Mouse (Mus musculus) lung, postnatal 14 days (tissue): ENCODE data around the gene Chchd6.
A peak's percentile ranks its signal among the peaks of the same experiment; 100 is the strongest.

Source experiments
- DNase-seq: peaks from one replicate; pipeline ENCODE4 v3.0.0; 2021

Chchd6 gene

DNA sequence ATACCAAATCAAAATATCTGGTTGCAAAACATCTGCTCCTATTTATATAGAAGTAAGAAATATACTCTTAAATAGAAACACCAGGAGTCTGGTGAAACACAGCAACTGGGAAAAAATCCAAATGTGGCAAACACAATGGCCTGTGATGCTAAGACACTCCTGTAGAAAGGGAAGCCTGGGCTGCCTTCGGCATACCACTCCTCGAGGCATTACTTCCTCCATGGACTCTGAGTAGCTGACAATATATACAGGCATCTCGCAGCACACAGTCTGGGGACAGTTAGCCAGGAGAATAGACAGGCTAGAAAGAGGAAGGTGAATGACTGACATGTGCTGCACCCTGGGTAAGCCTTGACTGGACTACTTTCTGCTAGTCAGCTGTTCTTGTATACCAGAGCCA, 146.7 kb downstream of the Chchd6 start:
- DNase-seq = no peak

- no peak for DNase-seq
Measured at GRCm38 (mm10) chr6:89440671-89441070, 154.8 kb downstream of the Chchd6 start.

DNA sequence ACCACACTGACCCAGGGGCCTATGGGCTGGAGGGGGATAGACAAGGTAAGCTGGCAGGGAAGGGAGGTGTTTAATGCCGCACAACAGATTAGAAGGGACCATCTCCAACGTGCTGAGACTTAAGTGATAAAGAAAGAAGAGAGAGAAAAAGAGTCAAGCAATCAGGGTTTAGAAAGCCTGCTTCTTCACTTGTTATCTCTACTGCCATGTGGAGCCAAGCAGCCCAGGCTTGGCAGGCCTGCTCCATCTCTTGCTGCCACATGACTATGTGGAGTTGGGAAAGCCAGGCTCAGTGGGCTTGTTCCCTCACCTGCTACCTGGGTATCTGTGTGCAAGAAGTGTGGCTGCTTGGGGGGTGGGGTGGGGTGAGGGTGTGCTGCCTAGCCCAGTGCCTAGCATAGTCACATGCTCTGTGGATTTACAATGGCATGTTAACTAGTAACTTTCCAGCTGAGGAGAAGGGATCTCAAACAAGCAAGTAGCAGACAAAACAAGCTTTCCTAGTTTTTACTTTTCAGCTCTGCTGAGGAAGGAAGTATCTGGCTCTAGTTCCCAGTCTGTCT, 163.5 kb downstream of the Chchd6 start:
- DNase-seq = no peak

DNA sequence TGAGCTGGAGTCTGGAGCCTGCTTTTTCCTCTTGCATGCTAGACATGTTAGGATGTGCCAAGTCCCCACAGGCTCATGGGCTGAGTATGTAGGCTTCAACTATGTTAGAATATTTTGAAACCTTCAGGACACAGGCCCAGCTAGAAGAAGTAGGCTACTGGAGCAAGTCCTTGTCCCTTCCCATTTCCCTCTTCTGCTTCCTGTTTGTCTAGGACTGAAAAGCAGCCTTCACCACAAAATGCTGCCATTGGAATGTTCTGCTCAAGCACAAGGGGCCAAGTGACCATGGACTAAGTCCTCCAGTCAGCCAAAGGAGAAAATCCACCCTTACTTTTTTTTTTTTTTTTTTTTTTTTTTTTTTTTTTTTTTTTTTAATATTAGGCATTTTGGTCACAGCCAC, 164.7 kb downstream of the Chchd6 start:
- DNase-seq = no peak

DNA sequence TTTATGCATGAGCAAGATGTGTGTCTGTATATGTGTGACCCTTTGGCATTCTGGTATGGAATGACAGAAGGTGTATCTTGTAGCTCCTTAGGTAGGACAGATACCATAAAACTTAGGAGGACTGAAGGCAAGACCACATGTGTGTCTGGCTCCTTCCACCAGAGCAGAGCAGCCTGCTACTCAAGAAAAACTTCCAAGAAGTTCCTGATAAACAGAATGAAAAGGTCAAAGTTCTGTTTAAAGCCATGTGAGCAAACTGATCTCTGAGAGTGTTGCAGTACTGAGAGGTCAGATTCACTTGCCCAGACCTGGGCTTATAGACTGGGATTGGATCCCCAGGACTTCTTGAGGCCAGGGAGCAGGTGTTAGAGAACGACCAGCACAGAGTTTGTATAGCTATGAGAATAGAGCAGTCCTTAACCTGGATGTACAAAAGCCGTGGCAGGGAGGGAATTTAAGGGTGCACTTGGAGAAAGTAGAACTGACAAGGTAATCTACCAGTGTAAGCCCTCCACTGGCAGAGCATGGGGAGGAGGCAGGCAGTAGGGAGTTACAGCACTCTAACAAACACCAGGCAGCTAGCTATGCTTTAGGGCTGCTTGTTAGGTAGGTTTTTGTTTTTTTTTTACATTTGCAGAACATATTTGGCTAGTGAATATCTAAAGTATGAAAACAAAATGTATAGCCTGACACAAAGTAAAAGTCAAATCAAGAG, 166.6 kb downstream of the Chchd6 start:
- no peak for DNase-seq

GRCm38 (mm10) chr6:89424461-89424860, 171.0 kb downstream of the Chchd6 start:
- no peak for DNase-seq

GRCm38 (mm10) chr6:89422621-89423020, 172.8 kb downstream of the Chchd6 start:
- peak; percentile 50 for DNase-seq

DNA sequence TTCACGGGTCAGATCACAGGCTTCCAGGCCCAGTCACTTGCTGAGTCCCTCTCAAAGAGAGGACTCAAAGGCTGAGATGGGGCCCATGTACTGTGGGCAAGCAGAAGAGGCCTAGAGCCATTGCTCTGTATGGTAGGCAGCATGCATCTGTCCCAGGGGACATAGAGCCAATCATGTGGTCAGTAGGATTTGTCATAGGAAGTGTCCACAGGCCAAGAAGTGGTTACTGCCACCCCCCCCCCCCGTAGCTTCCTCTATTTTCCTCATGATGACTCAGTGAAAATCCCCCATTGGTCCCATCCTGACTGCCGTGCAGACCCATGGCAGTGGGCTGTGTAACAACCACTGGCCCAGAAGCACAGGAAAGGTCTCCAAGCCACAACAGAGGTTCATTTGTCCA, 173.5 kb downstream of the Chchd6 start:
- DNase-seq = no peak

- no peak for DNase-seq
Measured at GRCm38 (mm10) chr6:89421503-89421902, 173.9 kb downstream of the Chchd6 start.

GRCm38 (mm10) chr6:89420756-89421155, 174.7 kb downstream of the Chchd6 start:
- DNase-seq = no peak

DNA sequence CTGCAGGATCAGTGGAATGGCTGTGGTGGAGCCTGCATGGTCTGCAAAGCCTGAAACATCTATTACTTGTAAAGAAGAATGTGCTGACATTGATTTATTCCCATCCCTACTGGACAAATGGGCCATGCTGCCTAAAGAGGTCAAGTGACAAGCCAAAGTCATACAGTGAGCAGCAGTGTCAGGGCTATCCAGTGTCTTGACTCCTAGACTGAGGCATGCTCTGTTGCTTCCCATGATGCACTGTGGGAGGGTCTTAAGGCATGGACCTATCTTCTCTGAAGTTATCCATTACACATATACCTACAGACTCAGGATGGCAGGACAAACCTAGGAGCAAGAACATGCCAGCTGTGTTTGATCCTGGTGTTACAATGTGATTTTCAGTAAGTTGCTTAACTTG, 175.3 kb downstream of the Chchd6 start:
- no peak for DNase-seq

DNA sequence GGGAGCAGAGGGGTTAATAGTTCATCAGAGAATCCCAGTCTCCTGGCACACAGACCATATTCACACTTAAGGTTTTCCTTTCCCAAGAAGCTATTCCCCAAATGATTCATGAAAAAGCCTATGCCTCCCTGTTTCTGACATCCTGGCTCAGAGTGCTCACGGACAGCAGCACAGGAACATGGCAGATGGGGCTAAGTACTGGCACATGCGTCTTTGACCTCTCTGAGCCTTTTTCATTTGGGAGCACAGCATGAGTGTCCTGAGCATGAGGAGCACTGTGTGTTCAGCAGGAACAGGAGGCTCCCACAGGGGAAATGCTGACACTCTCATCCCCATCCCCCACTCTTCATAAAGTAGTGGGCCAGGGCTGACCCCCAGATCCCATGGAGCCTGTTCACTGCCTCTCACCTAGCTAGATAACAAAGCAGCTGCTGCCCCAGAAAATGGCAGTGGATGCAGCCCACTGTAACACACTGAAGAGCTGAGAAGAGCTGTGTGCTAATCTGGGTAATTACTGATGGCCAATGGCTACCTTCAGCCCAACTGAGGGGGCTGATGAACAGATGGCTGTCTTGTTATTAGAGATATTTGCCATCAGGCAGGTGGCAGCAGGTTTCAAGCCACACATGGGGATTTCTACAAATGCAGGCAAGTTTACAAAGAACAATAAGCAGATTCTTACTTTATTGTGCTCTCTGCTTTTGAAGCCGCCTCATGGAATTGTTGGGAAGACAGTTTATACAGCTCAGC, 176.2 kb downstream of the Chchd6 start:
- DNase-seq = no peak

DNA sequence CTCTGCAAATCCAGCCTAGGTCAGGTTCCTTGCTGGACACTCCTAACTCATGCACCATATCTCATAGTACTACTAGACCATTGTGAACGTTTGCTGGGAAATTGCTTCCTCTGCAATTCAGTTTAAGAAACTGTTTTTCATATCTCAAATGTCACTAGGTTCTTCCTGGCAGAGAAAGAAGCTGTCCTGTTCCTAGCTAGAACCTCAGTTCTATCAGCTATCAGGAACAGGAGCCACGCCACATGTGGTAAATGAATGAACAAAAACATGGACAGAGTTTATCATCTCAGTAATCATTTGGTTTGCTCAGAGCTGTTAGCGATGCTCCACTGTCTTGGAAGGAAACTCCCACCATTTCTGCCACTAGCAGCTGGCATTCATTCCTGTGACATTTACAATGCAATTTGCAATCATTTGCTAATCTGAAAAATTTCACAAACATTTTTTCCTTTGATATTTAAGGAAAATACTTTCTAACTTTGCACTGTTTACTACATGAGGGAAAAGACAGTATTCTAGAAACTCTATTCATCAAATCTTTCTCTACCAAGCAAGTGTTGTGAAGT, 179.3 kb downstream of the Chchd6 start:
- DNase-seq = no peak

DNA sequence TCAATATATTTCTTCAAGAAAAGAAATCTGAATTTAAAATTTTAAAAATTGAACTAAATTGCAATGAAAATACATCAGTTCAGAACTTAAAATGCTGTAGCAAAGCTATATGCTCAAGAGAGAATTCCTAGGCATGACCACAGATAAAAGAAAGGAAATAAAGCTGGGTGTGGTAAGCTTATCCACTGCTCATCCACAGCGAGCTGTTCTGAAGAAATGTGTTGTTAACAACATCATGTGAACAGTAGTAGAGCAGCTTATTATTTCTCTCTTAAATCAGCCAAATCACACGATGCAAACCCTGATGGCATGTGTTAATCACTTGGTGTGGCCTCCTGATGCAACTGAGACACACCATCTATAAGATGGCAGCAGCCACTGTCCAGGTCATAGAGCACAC, 180.4 kb downstream of the Chchd6 start:
- no peak for DNase-seq

GRCm38 (mm10) chr6:89414126-89414525, 181.3 kb downstream of the Chchd6 start:
- peak; percentile 39 for DNase-seq

GRCm38 (mm10) chr6:89413481-89413884, 182.0 kb downstream of the Chchd6 start:
- DNase-seq = no peak

DNA sequence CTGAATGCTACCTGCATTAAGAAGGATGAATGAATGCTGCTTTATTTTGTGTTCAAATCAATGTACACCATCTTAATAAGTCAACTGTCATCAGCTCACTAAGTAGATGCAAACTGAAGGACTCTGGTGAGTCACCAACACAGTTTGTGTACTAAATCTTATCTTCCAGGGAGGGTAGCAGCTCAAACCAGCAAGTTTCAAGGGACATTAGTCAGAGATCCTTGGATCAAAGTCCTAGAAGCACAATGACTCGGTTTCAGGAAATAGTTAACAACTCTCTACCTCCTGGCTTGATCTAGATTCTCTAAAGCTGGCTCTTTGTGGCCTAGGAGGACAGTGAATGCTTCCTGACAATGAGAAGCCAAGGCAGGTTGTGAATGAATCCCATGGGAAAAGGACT, 182.9 kb downstream of the Chchd6 start:
- no peak for DNase-seq

GRCm38 (mm10) chr6:89409041-89409440, 186.4 kb downstream of the Chchd6 start:
- DNase-seq = no peak

DNA sequence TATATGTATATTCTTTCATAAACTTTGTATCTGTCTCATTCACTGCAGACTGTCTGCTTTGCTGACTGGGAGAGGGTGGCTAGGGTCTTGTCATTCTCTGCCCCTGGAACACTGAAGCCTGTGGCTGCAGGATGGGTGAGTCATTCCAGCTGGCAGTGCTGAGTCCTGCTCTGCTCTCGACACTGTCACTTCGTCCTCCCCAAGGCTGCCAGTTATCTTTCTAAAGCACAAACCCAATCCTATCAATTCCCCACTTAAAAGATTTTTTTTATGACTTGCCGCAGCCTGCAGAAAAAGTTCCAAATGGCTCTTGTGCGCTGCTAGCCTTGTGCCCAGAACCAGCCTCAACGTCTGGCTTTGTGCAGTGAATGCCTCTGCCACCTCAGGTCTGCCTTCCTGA, 187.2 kb downstream of the Chchd6 start:
- no peak for DNase-seq

- no peak for DNase-seq
Measured at GRCm38 (mm10) chr6:89407247-89407889, 188.1 kb downstream of the Chchd6 start.

GRCm38 (mm10) chr6:89404964-89405363, 190.5 kb downstream of the Chchd6 start:
- no peak for DNase-seq

- DNase-seq = no peak
Measured at GRCm38 (mm10) chr6:89403257-89404225, 191.9 kb downstream of the Chchd6 start.
